Mouse (Mus musculus) large intestine, adult 2 months (tissue): ENCODE measurements around the gene Ada. TPM values are rescaled to one million over a fixed set of nuclear protein-coding genes. Genes with fewer than 3 reads are reported as not detected.
A peak's percentile ranks its signal among the peaks of the same experiment; 100 is the strongest.

Experiments
- DNase-seq: peaks from one replicate; pipeline ENCODE4 v3.0.0-alpha.2; 2012; ENCODE audit warnings: low read depth, low spot score
- WGBS: fragments of 180-500 bp; shearing (Covaris S2); methylation state at CpG from one replicate; pipeline ENCODE4 v1.1.7; 2018; 5-methylcytosine and 5-hydroxymethylcytosine counted together
- polyA plus RNA-seq: library from polyadenylated mRNA; depleted of rRNA; stranded (reverse); fragments of >200 nt; gene quantifications from 2 replicates; pipeline ENCODE4 v1.2.3, GENCODE M21; 2012; rRNA removed

Gene Ada
- polyA plus RNA-seq = 113 and 304 TPM in 2 replicates

- no peak for DNase-seq
- WGBS = 3% methylated on average over 56 of the region's 57 CpGs
Measured at GRCm38 (mm10) chr2:163749647-163750611, at the start of gene Ada. Gene Ada, minus strand, starts transcription at chr2:163750239.

- DNase-seq = no peak
- WGBS = 66% methylated on average over 7 of the region's 7 CpGs
Measured at GRCm38 (mm10) chr2:163798411-163798810, 48.4 kb upstream of the Ada start.

DNA sequence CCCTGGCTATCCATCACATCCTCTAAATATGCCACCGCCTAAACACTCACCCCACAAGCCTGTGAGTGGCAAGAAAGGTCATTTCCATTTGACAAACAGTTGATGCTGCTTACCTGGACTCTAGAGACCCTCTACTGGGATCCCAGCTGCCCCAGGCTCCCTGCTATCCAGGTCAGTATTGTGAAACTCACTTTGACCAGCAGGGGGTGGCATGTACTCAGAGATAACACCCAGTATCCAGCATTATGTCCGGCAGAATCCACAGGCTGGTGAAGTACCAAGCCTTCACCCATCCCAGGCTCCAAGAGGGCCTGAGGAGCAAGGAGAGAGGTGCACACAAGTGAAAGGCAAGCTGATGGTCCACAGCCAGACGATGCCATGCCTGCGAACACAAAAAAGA lies 38.4 kb upstream of the Ada start:
- DNase-seq = peak; percentile 38
- WGBS = 61% methylated on average over 4 of the region's 4 CpGs

DNA sequence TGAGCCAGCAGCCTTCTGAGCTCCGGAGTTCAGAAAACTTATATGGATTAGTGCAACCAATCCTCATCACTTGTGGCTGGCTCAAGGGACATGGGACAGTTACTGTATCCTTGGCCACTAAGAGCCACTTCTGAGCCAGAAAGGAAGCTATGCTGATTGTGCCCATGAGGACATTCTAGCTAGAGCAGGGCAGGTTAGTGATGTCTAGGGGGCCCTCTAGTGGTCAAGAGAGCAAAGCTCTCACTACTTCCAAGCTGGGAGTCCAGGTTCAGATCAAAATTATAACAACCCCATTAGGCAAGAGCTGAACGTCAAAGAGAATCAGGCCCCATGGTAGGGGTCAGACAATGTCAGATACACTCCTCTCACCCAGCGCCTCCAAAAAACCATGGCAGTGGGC lies 37.7 kb upstream of the Ada start:
- 43% methylated on average over 3 of the region's 3 CpGs for WGBS
- DNase-seq = peak; percentile 29

DNA sequence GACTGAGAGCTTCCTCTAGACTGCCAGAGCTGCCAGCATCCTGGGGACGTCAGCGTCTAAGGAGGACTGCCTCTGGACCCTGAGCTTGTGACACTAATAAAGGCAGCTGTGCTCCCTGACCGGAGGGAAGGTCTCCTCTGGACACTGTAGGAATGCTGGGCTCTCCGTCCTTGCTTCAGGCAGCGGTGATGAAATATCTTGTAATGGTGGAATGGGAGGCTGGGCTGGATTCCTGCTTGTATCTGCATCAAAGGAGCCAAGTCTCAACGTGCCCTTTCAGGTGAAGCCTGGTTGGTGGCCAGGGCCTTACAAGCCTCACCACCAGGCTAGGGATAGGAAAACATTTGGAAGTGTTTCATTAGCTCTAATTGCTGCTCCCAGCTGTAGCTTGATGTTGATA lies 37.0 kb upstream of the Ada start:
- WGBS = 86% methylated on average over 6 of the region's 6 CpGs
- no peak for DNase-seq

- WGBS = 70% methylated on average over 4 of the region's 4 CpGs
Measured at GRCm38 (mm10) chr2:163783901-163784300, 33.9 kb upstream of the Ada start.

DNA sequence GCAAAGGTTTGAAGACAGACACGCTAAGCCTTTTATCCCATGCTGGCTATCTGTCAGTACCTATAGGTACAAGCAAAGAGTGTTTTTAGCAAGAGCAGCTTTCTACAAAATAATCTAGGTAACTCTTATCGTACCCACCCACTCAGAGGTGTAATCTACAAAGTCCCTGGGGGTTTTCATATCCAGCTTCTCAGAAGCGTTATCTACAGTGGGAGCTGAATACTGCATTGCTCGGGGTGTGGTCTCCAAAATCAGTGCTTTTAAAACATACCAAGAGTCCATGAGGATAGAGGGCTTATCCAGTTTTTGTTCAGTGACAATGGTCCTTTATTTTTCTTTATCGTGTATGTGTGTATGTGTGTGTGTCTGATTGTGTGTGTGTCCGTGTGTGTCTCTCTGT lies 33.3 kb upstream of the Ada start:
- 84% methylated on average over 6 of the region's 6 CpGs for WGBS
- DNase-seq = no peak

More at GRCm38 (mm10) chr2:163783901-163784300, 33.9 kb upstream of the Ada start:
- DNase-seq = no peak

DNA sequence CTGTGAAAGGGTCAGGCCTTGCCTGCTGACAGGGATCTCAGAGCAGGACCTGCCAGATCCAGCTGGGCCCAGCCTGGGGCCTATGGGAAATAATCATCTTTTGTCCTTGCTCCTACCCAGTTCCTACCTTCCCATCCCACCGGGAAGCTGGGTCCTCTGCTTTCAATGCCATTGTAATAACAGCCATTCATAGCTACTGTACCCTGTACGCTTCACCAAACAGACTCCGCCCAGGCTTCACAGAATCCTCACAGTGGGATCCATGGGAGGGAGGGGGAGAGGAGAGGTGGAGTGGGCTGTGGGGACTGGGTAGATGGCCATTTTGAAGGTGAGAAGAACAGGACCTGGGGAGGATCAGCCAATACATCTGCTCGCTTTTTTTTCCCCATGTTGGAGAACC lies 28.9 kb upstream of the Ada start:
- 74% methylated on average over 4 of the region's 4 CpGs for WGBS
- DNase-seq = no peak

GRCm38 (mm10) chr2:163777061-163777460 lies 27.0 kb upstream of the Ada start:
- WGBS = 27% methylated on average over 2 of the region's 2 CpGs
- no peak for DNase-seq

DNA sequence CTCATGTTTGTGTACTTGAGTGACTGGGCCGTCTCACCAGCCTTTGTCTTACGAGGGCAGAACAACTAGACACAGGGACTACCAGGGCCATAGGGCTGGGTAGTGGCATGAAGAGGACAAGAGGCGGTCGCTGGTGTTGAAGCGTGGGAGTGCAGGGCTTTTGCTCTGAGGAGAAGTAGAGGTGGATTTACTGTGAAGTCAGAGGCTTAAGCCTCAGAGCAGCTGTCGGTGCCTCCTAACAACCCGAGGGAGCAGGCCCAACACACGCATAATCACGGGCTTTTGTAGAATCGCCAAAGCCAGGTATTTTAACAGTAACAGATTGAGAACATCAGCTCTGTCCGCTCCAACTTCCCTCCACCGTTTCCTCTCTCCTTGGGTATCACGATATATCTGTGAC lies 26.6 kb upstream of the Ada start:
- WGBS = 46% methylated on average over 13 of the region's 13 CpGs

GRCm38 (mm10) chr2:163770731-163771130 lies 20.7 kb upstream of the Ada start:
- 73% methylated on average over 8 of the region's 8 CpGs for whole genome bisulfite sequencing
- no peak for DNase-seq

More for the DNA sequence above, 26.6 kb upstream of the Ada start:
- DNase-seq = no peak

GRCm38 (mm10) chr2:163766890-163767289 lies 16.9 kb upstream of the Ada start:
- WGBS = 65% methylated on average over 1 of the region's 1 CpGs
- no peak for DNase-seq

DNA sequence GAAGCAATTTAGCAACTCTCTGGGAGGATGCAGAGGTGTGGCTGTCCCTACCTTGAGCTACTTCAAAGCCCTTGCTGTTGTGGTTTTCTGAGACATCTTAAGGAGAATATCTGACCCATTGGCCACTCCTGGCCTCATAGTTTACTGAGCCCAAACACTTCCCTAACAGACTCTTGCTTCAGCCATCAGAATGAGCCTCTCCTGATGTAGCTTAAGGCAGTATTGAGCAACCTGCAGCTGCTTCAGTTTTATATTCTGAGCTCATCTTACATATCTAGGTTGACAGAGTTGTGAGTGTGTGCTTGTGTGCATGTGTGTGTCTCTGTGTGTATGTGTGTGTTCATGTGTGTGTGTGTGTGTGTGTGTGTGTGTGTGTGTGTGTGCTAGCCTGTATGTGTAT lies 16.2 kb upstream of the Ada start:
- DNase-seq = no peak

- DNase-seq = no peak
- WGBS = 83% methylated on average over 7 of the region's 7 CpGs
Measured at GRCm38 (mm10) chr2:163761402-163761801, 11.4 kb upstream of the Ada start.

- 84% methylated on average over 6 of the region's 6 CpGs for WGBS
- no peak for DNase-seq
Measured at GRCm38 (mm10) chr2:163760589-163760988, 10.6 kb upstream of the Ada start.

DNA sequence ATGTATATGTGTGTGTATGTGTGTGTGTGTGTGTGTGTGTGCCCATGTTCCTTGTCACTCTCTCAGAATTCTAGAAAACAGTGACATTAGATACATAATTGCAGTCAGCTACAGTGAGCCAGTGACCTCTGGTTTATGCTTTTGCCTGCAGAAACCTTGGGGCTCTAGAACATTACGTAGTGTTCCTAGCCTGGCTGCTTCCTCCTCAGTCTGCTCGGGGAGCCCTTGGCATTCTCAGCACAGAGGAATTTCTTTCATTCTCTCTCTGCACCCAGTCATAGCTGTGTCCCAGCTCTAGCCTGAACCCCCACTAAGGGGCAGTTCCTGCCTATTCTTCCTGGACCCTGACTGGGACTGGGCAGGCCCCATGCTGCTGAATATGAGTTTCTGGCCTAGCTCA lies 8.1 kb upstream of the Ada start:
- 74% methylated on average over 2 of the region's 2 CpGs for WGBS

GRCm38 (mm10) chr2:163756723-163757122 lies 6.7 kb upstream of the Ada start:
- no peak for DNase-seq
- whole genome bisulfite sequencing = 41% methylated on average over 2 of the region's 2 CpGs

More for the DNA sequence above, 8.1 kb upstream of the Ada start:
- DNase-seq = no peak

DNA sequence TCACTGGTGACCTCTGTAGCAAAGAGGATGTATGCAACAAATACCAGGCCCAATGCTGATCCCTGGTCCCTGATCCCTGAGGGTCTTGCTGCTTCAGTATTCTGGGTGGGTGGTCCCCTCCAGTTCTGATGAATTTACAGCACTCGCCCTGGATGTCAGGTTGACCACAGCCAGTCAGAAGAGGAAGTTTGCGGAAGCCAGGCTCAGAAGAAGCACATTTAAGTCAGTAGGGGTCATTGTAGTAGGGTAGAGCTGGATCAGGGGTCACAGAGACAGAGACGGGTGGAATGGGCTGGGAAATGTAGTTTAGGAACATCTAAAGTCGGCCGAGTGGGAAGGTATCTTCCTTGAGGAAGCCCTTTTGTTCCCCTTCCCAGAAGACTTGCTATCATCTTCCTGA lies 4.2 kb upstream of the Ada start:
- WGBS = 86% methylated on average over 5 of the region's 5 CpGs
- DNase-seq = no peak

- no peak for DNase-seq
- 85% methylated on average over 10 of the region's 10 CpGs for WGBS
Measured at GRCm38 (mm10) chr2:163744801-163745570, 5.1 kb downstream of the Ada start.

- WGBS = 81% methylated on average over 6 of the region's 6 CpGs
- no peak for DNase-seq
Measured at GRCm38 (mm10) chr2:163743357-163743756, 6.7 kb downstream of the Ada start.

DNA sequence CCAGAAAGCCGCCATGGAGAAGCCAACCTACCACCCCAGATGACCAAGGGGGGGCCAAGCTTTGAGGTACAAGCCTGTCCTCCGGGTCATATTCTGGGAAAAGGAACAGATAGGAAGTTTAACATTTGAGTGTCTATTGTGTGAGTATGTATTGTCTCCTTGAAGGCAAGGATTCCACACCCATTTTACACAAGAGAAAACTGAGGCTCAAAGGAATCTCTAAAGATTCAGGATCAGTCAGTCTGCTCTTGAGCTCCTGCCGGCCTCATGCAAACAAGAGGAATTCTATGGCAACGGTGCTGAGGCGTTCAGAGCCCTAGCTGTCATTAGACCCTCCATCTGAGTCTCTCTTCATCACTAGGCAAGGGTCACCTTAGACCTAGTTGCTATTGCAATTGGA lies 7.4 kb downstream of the Ada start:
- 86% methylated on average over 5 of the region's 5 CpGs for WGBS
- no peak for DNase-seq
